Mouse (Mus musculus) CH12.LX (cell line): ENCODE results near the gene Pgc.

Experiments used
- BHLHE40 ChIP-seq: IDR thresholded peaks from 2 replicates; pipeline ENCODE4 v1.6.1; 2011; ENCODE audit warnings: mild to moderate bottlenecking, low read depth, low read length, improper control_type of control experiment
- CHD1 ChIP-seq: IDR thresholded peaks from 2 replicates; pipeline ENCODE4 v1.6.1; 2012; ENCODE audit warnings: low read depth, low read length, improper control_type of control experiment, inconsistent platforms
- CHD2 ChIP-seq: IDR thresholded peaks from 2 replicates; pipeline ENCODE4 v1.6.1; 2011; ENCODE audit warnings: low read length, improper control_type of control experiment
- CTCF ChIP-seq, 2 experiments: IDR thresholded peaks in 1 of 2; conservative IDR thresholded peaks in 1 of 2; 2 replicates each; pipeline ENCODE4 v1.5.1; 2011 to 2012; ENCODE audit warnings: low read depth in 2 of 2, low read length in 2 of 2, improper control_type of control experiment in 1 of 2, inconsistent platforms in 1 of 2, mild to moderate bottlenecking in 1 of 2, moderate library complexity in 1 of 2
- E2F4 ChIP-seq: IDR thresholded peaks from 2 replicates; pipeline ENCODE4 v1.6.1; 2011; ENCODE audit warnings: low read depth, low read length, improper control_type of control experiment; ENCODE audit not compliant: insufficient replicate concordance
- EP300 ChIP-seq: IDR thresholded peaks from 2 replicates; pipeline ENCODE4 v1.6.1; 2011; ENCODE audit warnings: low read length, improper control_type of control experiment
- HCFC1 ChIP-seq: IDR thresholded peaks from 2 replicates; pipeline ENCODE4 v1.6.1; 2012; ENCODE audit warnings: low read depth, mild to moderate bottlenecking, inconsistent platforms, low read length, improper control_type of control experiment
- JUND ChIP-seq: conservative IDR thresholded peaks from 2 replicates; pipeline ENCODE4 v1.6.1; 2011; ENCODE audit warnings: low read depth, low read length, improper control_type of control experiment
- KAT2A ChIP-seq: IDR thresholded peaks from 2 replicates; pipeline ENCODE4 v1.6.1; 2012; ENCODE audit warnings: low read length, improper control_type of control experiment, inconsistent platforms; ENCODE audit not compliant: insufficient replicate concordance
- POLR2A ChIP-seq: IDR thresholded peaks from 2 replicates; pipeline ENCODE4 v1.6.1; 2011; ENCODE audit warnings: low read depth, mild to moderate bottlenecking, improper control_type of control experiment, low read length
- POLR2AphosphoS2 ChIP-seq: IDR thresholded peaks from 2 replicates; pipeline ENCODE4 v1.6.1; 2011; ENCODE audit warnings: low read depth, low read length, improper control_type of control experiment
- TCF12 ChIP-seq: IDR thresholded peaks from 2 replicates; pipeline ENCODE4 v1.6.1; 2014; ENCODE audit warnings: low read depth, mild to moderate bottlenecking, inconsistent platforms, low read length, improper control_type of control experiment
- ZC3H11A ChIP-seq: IDR thresholded peaks from 2 replicates; pipeline ENCODE4 v1.6.1; 2012; ENCODE audit warnings: low read depth, mild to moderate bottlenecking, inconsistent platforms, low read length, improper control_type of control experiment

DNA sequence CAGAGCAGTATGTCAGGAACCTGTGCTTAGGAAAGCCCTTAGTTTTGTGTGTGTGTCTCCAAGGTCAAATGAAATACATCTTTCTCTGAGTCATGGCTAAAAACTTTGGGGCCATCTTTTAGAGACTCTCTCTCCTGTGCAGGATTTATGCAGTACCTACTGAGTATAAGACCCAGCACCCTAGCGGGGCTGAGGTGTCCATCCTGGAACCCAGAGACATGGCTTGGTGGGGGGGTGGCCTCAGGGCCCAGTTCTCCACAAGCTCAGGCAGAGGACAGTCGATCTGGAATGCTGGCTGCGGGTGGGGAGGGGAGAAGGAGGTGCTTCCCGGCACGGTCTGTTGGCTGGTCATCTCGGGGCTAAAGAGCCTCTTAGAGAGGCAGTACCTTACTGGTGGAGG is 29.7 kb downstream of the Pgc start:
- no peak for TF ChIP-seq CHD1
- TF ChIP-seq EP300 = no peak
- no peak for TF ChIP-seq CTCF (conservative IDR thresholded peaks at IDR 0.05 in 1 of 2, IDR thresholded peaks at IDR 0.05 in 1 of 2; ENCODE audit: low read depth in 2 of 2, low read length in 2 of 2)
- TF ChIP-seq CHD2 = no peak
- TF ChIP-seq TCF12 = no peak
- no peak for TF ChIP-seq ZC3H11A
- no peak for TF ChIP-seq HCFC1
- no peak for TF ChIP-seq POLR2A
- TF ChIP-seq E2F4 = no peak
- TF ChIP-seq JUND = no peak
- TF ChIP-seq POLR2AphosphoS2 = no peak
- no peak for TF ChIP-seq BHLHE40
- TF ChIP-seq KAT2A = no peak
